Mouse (Mus musculus) liver, adult 2 months (tissue): ENCODE data around the gene Ccr7.

ENCODE experiments used
- CTCF ChIP-seq: fragments of 200-500 bp; IDR thresholded peaks from 2 replicates; pipeline ENCODE4 v1.5.1; 2011; ENCODE audit warnings: low read depth, low read length, control low read depth
- POLR2A ChIP-seq: fragments of 200-500 bp; IDR thresholded peaks from 2 replicates; pipeline ENCODE4 v1.6.1; 2011; ENCODE audit warnings: low read length, control low read depth; ENCODE audit not compliant: insufficient read depth; ENCODE audit errors: extremely low read depth

DNA sequence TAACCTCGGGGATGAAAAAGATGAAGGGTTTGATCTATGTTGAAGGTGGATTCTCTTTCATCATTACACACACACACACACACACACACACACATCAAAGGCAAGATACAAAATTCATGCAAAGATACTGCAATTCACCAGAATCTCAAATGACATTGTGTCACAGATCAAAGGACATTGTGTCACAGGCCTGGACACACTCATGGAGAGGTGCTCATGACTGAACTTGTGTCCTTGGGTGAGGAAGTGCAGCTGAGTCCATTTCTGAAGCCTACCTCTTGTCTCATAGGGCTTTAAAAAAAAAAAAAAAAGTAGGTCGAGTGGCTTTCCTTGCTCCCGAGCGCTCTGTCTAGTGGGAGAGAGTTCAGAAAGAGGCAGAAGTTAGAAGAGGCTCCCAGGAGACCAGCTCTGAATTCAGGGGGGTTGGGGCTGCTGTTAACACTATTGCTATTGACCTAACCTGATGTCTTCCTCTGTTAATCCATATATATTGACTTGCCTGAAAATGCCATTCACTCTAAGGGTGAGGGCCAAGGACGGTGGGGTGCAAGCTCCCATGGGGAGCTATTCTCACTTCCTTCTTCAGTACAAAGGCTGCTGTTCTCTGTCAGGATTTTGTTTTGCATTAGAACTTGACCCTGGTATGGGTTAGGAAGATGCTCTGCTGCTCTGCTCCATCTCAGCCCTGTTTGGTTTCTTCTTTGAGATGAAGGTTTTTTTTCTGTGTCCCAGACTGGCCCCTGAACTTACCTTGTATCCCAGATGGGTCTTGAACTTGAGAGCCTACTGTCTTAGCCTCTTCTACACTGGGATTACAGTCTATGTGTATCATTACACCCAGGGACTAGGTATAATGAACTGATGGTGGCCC, 22.4 kb upstream of the Ccr7 start:
- TF ChIP-seq CTCF (no peak), POLR2A (no peak)
